Mouse (Mus musculus) limb, embryonic 14.5 days (tissue): Measurements from ENCODE around the gene Grtp1. TPM values are rescaled to one million over a fixed set of nuclear protein-coding genes. Genes with fewer than 3 reads are reported as not detected.

ENCODE experiments used
- ATAC-seq: fragments of 200-750 bp; cut with Nextera tagmentation; 2 replicates; pipeline ENCODE4 v1.8.0; 2017; ENCODE audit warnings: low read depth, moderate number of reproducible peaks, moderate TSS enrichment; ENCODE audit not compliant: low FRiP score
- DNase-seq: peaks from one replicate; pipeline ENCODE4 v3.0.0-alpha.2; 2015; ENCODE audit warnings: low spot score
- H3K27ac ChIP-seq: fragments of 300-500 bp; sonication (generic); replicated peaks from 2 replicates; pipeline ENCODE4 v1.5.1; 2014; ENCODE audit warnings: low read depth, mild to moderate bottlenecking, low read length, moderate library complexity, mixed read lengths
- H3K27me3 ChIP-seq: fragments of 300-500 bp; sonication (generic); 2 replicates; pipeline ENCODE4 v1.6.1; 2014; ENCODE audit warnings: low read length, mixed read lengths; ENCODE audit not compliant: control insufficient read depth, insufficient read depth
- H3K36me3 ChIP-seq: fragments of 300-500 bp; sonication (generic); 2 replicates; pipeline ENCODE4 v1.6.1; 2014; ENCODE audit warnings: mild to moderate bottlenecking, low read length, moderate library complexity, mixed read lengths; ENCODE audit not compliant: control insufficient read depth, insufficient read depth
- H3K4me1 ChIP-seq: fragments of 300-500 bp; sonication (generic); 2 replicates; pipeline ENCODE4 v1.6.1; 2014; ENCODE audit warnings: antibody characterized with exemption, low read length, mixed read lengths; ENCODE audit not compliant: control insufficient read depth, insufficient read depth
- H3K4me2 ChIP-seq: fragments of 300-500 bp; sonication (generic); replicated peaks from 2 replicates; pipeline ENCODE4 v1.6.1; 2014; ENCODE audit warnings: low read depth, mild to moderate bottlenecking, low read length, moderate library complexity; ENCODE audit not compliant: severe bottlenecking
- H3K4me3 ChIP-seq: fragments of 300-500 bp; sonication (generic); replicated peaks from 2 replicates; pipeline ENCODE4 v1.5.1; 2014; ENCODE audit warnings: low read length
- H3K9ac ChIP-seq: fragments of 300-500 bp; sonication (generic); 2 replicates; pipeline ENCODE4 v1.6.1; 2014; ENCODE audit warnings: mild to moderate bottlenecking, low read depth, low read length, moderate library complexity; ENCODE audit not compliant: severe bottlenecking
- H3K9me3 ChIP-seq: fragments of 300-500 bp; sonication (generic); 2 replicates; pipeline ENCODE4 v1.6.1; 2016; ENCODE audit warnings: low read length; ENCODE audit not compliant: control insufficient read depth
- POLR2A ChIP-seq: fragments of 200-500 bp; IDR thresholded peaks from 2 replicates; pipeline ENCODE4 v1.8.0; 2012; ENCODE audit warnings: inconsistent platforms, mild to moderate bottlenecking, moderate library complexity, borderline replicate concordance; ENCODE audit not compliant: insufficient read depth, insufficient read length; ENCODE audit errors: extremely low read depth
- WGBS: fragments of 180-500 bp; shearing (Covaris S2); extraction: QIAGEN DNeasy Blood & Tissue Kit; methylation state at CpG from one replicate; pipeline ENCODE4 v1.1.7; 2014; 5-methylcytosine and 5-hydroxymethylcytosine counted together
- polyA plus RNA-seq, 2 experiments: library from polyadenylated mRNA; depleted of rRNA in 1 of 2; stranded (reverse) in 1 of 2; unstranded in 1 of 2; fragments of >200 nt; fragmentation: Nextera tagmentation in 1 of 2; extraction: Ambion mirVana in 1 of 2; gene quantifications; 2 replicates each; pipeline versions ENCODE4 v1.2.1 to v1.2.3; 2012 to 2014

Gene Grtp1
- polyA plus RNA-seq, 2 experiments: 9.5 to 15.7 TPM

DNA sequence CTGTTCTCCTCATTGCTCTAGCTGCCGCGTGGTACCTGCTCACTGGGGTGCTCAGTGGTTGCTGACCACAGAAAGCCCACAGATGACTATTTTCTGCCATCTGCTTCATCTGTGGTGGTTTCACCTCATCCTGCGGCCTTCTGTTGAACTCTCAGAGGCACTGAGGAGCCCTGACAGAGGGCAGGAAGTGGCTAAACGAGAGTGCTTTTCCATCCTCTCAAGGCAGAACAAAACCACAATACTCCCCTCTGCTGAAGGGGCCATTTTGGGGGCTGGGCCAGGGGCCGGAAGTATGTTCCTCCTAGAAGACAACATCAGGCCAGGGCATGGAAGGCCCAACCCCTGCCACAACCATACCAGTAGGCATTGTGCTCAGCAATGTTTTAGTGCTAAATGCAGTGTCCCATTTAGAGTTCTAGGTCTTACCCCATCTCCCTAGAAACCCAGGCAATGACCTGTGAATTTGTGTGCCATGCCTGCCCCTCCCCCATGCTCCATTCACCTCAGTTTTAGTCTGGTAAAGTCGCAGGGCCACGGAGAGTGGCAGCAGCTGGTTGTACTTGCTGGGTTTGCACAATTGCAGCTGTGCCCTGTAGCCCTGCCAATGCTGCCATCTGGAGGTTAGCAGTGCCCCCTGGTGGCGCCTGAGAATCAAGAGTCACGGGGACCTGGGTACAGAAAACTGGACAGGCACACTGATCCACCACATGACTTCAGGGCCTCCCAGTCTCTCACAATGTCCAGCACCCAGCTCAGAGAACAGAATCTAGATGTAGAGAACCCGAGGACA lies 13.3 kb upstream of the Grtp1 start:
- Histone ChIP-seq H3K9me3 (no peaks in the 10 kb centered on the region), H3K27me3 (no peaks in the 10 kb centered on the region), H3K4me1 (peaks cover 12% of the 10 kb centered on the region), H3K4me2 (no peak overlapping the region; the same call in 1 of the 2 replicates), H3K27ac (0 out of 2 replicates have a peak overlapping the region, but pooled peaks have one; percentile 14), H3K4me3 (no peak overlapping the region), H3K36me3 (no peaks in the 10 kb centered on the region), H3K9ac (no peak overlapping the region)
- peak; percentile 79; the same call in 1 of the 2 replicates for ATAC-seq
- no peak for TF ChIP-seq POLR2A
- 22% methylated on average over 10 of the region's 10 CpGs for WGBS
- peak; percentile 63 for DNase-seq

DNA sequence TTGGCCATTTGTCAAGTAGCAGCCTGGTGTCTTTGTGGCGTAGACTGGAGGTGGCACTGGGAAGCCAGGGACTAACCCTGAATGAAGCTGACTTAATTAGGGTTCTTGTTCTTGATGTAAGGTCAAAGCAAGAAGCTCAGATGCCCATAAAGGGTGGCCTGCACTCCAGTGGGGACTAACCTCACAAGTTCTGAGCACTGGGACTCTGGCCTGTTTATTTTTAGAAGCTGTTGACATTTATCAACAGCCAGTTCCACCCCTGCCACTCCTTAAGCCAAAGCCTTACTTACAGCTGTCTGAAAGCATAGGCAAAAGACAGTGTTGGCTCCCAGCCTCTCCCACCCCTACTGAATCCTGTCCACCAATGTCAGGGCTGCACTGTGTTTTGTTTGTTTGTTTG lies 9.3 kb upstream of the Grtp1 start:
- WGBS: 38% methylated on average over 1 of the region's 1 CpGs
- no peaks in the 10 kb centered on the region for H3K27me3 ChIP-seq

DNA sequence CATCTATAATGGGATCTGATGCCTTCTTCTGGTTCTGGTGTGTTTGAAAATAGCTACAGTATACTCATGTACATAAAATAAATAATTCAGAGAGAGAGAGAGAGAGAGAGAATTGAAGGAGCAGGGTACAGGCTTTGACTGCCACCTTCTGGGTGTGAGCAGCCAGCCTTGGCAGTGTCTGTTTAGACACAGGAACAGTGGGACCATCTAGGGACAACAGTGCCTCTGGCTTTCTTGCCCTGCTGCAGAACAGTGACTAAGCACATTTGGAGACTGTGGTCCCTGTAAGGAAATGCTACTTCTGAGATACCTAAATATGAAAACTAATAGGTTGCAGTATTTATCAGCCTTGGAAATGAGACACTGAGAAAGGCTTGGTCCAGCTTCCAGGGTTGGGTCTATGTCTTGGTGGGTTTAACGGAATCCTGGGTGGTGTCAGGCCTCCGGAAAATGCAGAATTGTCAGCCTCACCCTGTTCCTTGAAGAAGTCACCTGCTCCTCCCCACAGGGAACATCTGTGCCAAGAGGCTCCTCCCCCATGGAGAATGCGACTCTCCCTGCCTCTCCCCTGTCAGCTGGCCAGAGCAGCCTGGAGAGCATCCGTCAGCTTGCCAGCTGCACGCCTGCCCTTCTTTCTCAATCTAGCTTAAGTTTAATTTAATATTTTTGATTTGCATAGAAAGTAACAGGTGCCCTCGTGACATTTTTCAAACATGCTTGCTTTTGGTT lies 8.4 kb upstream of the Grtp1 start:
- Histone ChIP-seq H3K27ac (no peak overlapping the region), H3K4me2 (no peak overlapping the region), H3K36me3 (no peaks in the 10 kb centered on the region), H3K9me3 (no peaks in the 10 kb centered on the region), H3K27me3 (no peaks in the 10 kb centered on the region), H3K4me3 (no peak overlapping the region), H3K4me1 (peaks cover 8% of the 10 kb centered on the region), H3K9ac (no peak overlapping the region)
- TF ChIP-seq POLR2A: no peak
- ATAC-seq: no peak
- WGBS: 32% methylated on average over 6 of the region's 6 CpGs
- no peak for DNase-seq

More for the DNA sequence above, 9.3 kb upstream of the Grtp1 start:
- no peak for TF ChIP-seq POLR2A
- Histone ChIP-seq H3K9me3 (no peaks in the 10 kb centered on the region), H3K4me3 (no peak overlapping the region), H3K27ac (no peak overlapping the region), H3K4me2 (no peak overlapping the region), H3K36me3 (no peaks in the 10 kb centered on the region), H3K4me1 (peaks cover 12% of the 10 kb centered on the region), H3K9ac (no peak overlapping the region)
- ATAC-seq (no peak), DNase-seq (no peak)

GRCm38 (mm10) chr8:13206290-13206689 lies 5.9 kb upstream of the Grtp1 start:
- ATAC-seq: no peak
- Histone ChIP-seq H3K9ac (no peak overlapping the region), H3K27me3 (peaks cover 12% of the 10 kb centered on the region), H3K4me1 (no peaks in the 10 kb centered on the region), H3K36me3 (no peaks in the 10 kb centered on the region), H3K4me3 (no peak overlapping the region), H3K4me2 (no peak overlapping the region), H3K9me3 (no peaks in the 10 kb centered on the region), H3K27ac (no peak overlapping the region)
- TF ChIP-seq POLR2A: no peak
- DNase-seq: no peak
- 21% methylated on average over 5 of the region's 5 CpGs for WGBS

- H3K27me3 ChIP-seq: peaks cover 20% of the 10 kb centered on the region
- H3K9ac ChIP-seq: no peak overlapping the region
- no peak for DNase-seq
- no peaks in the 10 kb centered on the region for H3K36me3 ChIP-seq
- no peak overlapping the region for H3K4me2 ChIP-seq
- 85% methylated on average over 5 of the region's 5 CpGs for WGBS
- 0 out of 2 replicates have a peak, but pooled peaks cover 6% of the 10 kb centered on the region for H3K4me1 ChIP-seq
- no peak for ATAC-seq
- no peak overlapping the region for H3K4me3 ChIP-seq
- no peak overlapping the region for H3K27ac ChIP-seq
- H3K9me3 ChIP-seq: no peaks in the 10 kb centered on the region
- TF ChIP-seq POLR2A: no peak
These were observed 4.9 kb upstream of the Grtp1 start for GRCm38 (mm10) chr8:13205311-13205710.
